Mouse (Mus musculus) testis, adult 2 months (tissue): ENCODE measurements around the gene Tmem253.

Source experiments
- CTCF ChIP-seq: fragments of 200-500 bp; IDR thresholded peaks from 2 replicates; pipeline ENCODE4 v1.5.1; 2012; ENCODE audit warnings: low read depth, mild to moderate bottlenecking, inconsistent platforms, low read length, moderate library complexity; ENCODE audit not compliant: control insufficient read depth, insufficient read depth, insufficient replicate concordance
- POLR2A ChIP-seq: fragments of 200-500 bp; IDR thresholded peaks from 2 replicates; pipeline ENCODE4 v1.6.1; 2012; ENCODE audit warnings: low read depth, mild to moderate bottlenecking, inconsistent platforms, low read length, moderate library complexity; ENCODE audit not compliant: control insufficient read depth

GRCm38 (mm10) chr14:51984247-51985231 is 30.9 kb upstream of the Tmem253 start, which contains the start of gene Arhgef40:
- no peak for TF ChIP-seq CTCF
- no peak for TF ChIP-seq POLR2A
